Mouse (Mus musculus) kidney, postnatal 36 days (tissue): ENCODE data around the gene Ablim1.

Source experiments
- DNase-seq, 2 experiments: peaks; one replicate each; pipeline ENCODE4 v3.0.0; 2021 to 2022; ENCODE audit warnings: mixed read lengths in 2 of 2

Ablim1 gene

GRCm38 (mm10) chr19:57255157-57255556, 59.6 kb downstream of the Ablim1 start:
- peak in 1 of 2 experiments; percentile 34 for DNase-seq

- DNase-seq, result no peak
These were observed 61.8 kb downstream of the Ablim1 start for GRCm38 (mm10) chr19:57252692-57253448.

- DNase-seq, result no peak
These were observed 65.9 kb downstream of the Ablim1 start for GRCm38 (mm10) chr19:57248781-57249180.

GRCm38 (mm10) chr19:57247221-57247620, 67.5 kb downstream of the Ablim1 start:
- no peak for DNase-seq

- DNase-seq, result no peak
These were observed 70.4 kb downstream of the Ablim1 start for GRCm38 (mm10) chr19:57244281-57244680.

GRCm38 (mm10) chr19:57243606-57244005, 71.1 kb downstream of the Ablim1 start:
- DNase-seq, result peak in 1 of 2 experiments; percentile 56

- no peak for DNase-seq
These were observed 71.5 kb downstream of the Ablim1 start for GRCm38 (mm10) chr19:57243191-57243590.

GRCm38 (mm10) chr19:57241363-57242192, 73.1 kb downstream of the Ablim1 start:
- DNase-seq, result no peak

- DNase-seq, result no peak
These were observed 74.5 kb downstream of the Ablim1 start for GRCm38 (mm10) chr19:57240259-57240658.

GRCm38 (mm10) chr19:57239176-57239784, 75.4 kb downstream of the Ablim1 start:
- DNase-seq, result peak; percentile 88 to 89

- peak; percentile 62 to 65 for DNase-seq
These were observed 76.3 kb downstream of the Ablim1 start for GRCm38 (mm10) chr19:57238461-57238860.

GRCm38 (mm10) chr19:57237534-57237933, 77.2 kb downstream of the Ablim1 start:
- DNase-seq, result no peak

GRCm38 (mm10) chr19:57236647-57237046, 78.1 kb downstream of the Ablim1 start:
- no peak for DNase-seq

- DNase-seq, result no peak
These were observed 78.8 kb downstream of the Ablim1 start for GRCm38 (mm10) chr19:57235931-57236330.

- no peak for DNase-seq
These were observed 83.7 kb downstream of the Ablim1 start for GRCm38 (mm10) chr19:57230996-57231395.

GRCm38 (mm10) chr19:57229161-57229560, 85.6 kb downstream of the Ablim1 start:
- DNase-seq, result no peak

GRCm38 (mm10) chr19:57228576-57228975, 86.1 kb downstream of the Ablim1 start:
- DNase-seq, result no peak

GRCm38 (mm10) chr19:57224390-57224789, 90.3 kb downstream of the Ablim1 start:
- DNase-seq, result no peak

GRCm38 (mm10) chr19:57223686-57224085, 91.0 kb downstream of the Ablim1 start:
- DNase-seq, result no peak

GRCm38 (mm10) chr19:57222657-57223056, 92.1 kb downstream of the Ablim1 start:
- no peak for DNase-seq

- no peak for DNase-seq
These were observed 93.0 kb downstream of the Ablim1 start for GRCm38 (mm10) chr19:57221684-57222235.

GRCm38 (mm10) chr19:57219758-57220157, 95.0 kb downstream of the Ablim1 start:
- DNase-seq, result no peak

- DNase-seq, result no peak
These were observed 97.6 kb downstream of the Ablim1 start for GRCm38 (mm10) chr19:57217161-57217560.
